Mouse (Mus musculus): ENCODE results near the gene Mccc1.

The Mccc1 gene

GRCm38 (mm10) chr3:35964928-35965327 is 35.5 kb downstream of the Mccc1 start:
- DNase-seq (ENCODE audit: low spot score in 2 of 2), result no peak

DNA sequence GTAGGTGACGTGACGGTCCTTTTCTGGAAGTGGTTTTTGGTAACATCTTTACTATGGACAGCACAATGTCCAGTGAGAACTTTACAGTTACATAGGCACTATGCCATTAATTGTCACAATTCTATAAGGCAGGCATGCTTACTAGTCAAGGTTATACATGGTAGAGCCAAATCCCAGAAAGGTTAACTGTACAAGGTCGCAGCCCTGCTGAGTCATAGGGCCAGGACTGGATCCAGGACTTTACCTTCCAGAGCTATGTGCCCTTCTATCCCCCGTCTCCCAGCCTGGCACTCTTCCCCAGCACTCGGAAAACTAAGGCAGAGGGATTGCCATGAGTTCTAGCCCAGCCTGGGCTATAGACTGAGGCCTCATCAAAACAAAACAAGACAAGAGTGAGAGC is 36.6 kb downstream of the Mccc1 start:
- DNase-seq (ENCODE audit: low spot score in 2 of 2), result no peak

- DNase-seq (ENCODE audit: low spot score in 2 of 2), result no peak
Observed at GRCm38 (mm10) chr3:35963401-35963800, 37.1 kb downstream of the Mccc1 start.

DNA sequence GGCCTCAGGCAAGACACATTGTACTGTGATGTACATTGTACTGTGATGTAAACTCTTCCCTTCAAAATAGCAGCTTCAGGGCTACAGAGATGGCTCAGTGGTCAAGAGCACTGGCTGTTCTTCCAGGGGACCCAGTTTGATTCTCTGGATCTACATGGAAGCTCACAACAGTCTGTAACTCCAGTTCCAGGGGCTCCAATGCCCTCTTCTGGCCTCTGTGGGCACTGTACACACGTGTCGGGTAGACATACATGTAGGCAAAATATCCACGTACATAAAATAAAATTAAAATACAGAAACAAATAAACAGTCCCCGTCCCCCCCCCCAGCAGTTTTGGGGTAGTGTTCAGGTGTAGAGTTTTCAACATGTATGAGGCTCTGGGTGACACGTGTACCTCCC is 37.5 kb downstream of the Mccc1 start:
- DNase-seq (ENCODE audit: low spot score in 2 of 2), result no peak

DNA sequence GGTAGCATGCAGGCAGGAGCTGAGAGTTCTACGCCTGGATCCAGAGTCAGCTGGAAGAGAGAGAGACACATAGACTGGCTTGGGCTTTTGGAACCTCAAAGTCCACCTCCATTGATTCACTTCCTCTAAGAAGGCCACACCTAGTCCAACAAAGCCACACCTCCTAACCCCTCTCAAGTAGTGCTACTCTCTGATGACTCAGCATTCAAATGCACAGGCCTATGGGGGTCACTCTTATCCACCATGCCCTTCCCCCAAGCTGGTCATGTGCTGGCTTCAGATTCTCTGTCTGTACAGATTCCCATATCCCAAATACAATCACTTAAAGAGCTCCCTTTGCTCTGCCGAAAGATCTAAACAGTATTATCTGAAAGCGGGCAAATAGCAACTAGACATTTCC is 43.2 kb downstream of the Mccc1 start:
- DNase-seq (ENCODE audit: low spot score in 2 of 2), result no peak

DNA sequence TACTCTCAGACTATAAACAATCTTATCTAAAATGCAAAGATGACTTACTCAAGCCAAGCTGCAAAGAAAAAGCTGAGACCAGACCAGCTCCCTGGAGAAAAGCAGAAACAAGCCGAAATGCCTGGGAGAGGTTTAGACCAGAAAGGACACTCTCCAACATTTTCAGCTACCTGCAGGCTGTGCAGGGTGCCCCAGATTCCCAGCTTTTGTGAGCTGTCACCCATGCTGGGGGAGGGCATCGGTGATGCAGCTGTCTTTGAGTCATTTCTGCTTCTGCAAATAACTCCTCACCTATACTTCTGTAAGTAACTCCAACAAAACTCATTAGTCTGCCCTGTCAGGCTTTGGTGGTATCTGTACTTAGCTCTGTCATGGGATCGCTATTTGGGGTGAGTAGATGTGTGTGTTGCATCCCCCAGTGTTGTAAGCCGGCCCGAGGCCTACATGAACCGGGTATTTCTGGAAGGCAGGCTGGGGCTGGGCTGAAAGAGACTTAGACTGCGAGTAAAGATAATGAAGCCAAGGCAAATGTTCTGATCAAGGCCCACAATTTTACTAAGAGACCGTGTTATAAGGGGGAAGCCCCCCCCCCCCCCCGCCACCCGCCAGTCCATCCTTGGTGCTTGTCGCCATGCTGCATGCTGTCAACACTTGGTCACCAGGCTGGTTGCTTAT is 45.4 kb downstream of the Mccc1 start:
- DNase-seq (ENCODE audit: low spot score in 2 of 2), result no peak

- DNase-seq (ENCODE audit: low spot score in 2 of 2), result no peak
Observed at GRCm38 (mm10) chr3:35953816-35954215, 46.7 kb downstream of the Mccc1 start.

GRCm38 (mm10) chr3:35953184-35953583 is 47.3 kb downstream of the Mccc1 start:
- DNase-seq (ENCODE audit: low spot score in 2 of 2), result no peak

- DNase-seq (ENCODE audit: low spot score in 2 of 2), result no peak
Observed at GRCm38 (mm10) chr3:35948197-35948596, 52.3 kb downstream of the Mccc1 start.

GRCm38 (mm10) chr3:35940520-35941135 is 59.9 kb downstream of the Mccc1 start:
- DNase-seq (ENCODE audit: low spot score in 2 of 2), result no peak

GRCm38 (mm10) chr3:35940047-35940446 is 60.4 kb downstream of the Mccc1 start:
- no peak for DNase-seq (ENCODE audit: low spot score in 2 of 2)

- DNase-seq (ENCODE audit: low spot score in 2 of 2), result no peak
Observed at GRCm38 (mm10) chr3:35937345-35937744, 63.1 kb downstream of the Mccc1 start, which contains the start of gene Dcun1d1. Gene Dcun1d1 (minus strand): TSS chr3:35937445.

GRCm38 (mm10) chr3:35933405-35933777 is 67.1 kb downstream of the Mccc1 start:
- peak in 1 of 2 experiments; percentile 23 for DNase-seq (ENCODE audit: low spot score in 2 of 2)

- peak; percentile 32 to 69 for DNase-seq (ENCODE audit: low spot score in 2 of 2)
Observed at GRCm38 (mm10) chr3:35932735-35933404, 67.6 kb downstream of the Mccc1 start.

- DNase-seq (ENCODE audit: low spot score in 2 of 2), result peak in 1 of 2 experiments; percentile 30
Observed at GRCm38 (mm10) chr3:35931896-35932727, 68.4 kb downstream of the Mccc1 start.

- DNase-seq (ENCODE audit: low spot score in 2 of 2), result no peak
Observed at GRCm38 (mm10) chr3:35931359-35931758, 69.1 kb downstream of the Mccc1 start.

DNA sequence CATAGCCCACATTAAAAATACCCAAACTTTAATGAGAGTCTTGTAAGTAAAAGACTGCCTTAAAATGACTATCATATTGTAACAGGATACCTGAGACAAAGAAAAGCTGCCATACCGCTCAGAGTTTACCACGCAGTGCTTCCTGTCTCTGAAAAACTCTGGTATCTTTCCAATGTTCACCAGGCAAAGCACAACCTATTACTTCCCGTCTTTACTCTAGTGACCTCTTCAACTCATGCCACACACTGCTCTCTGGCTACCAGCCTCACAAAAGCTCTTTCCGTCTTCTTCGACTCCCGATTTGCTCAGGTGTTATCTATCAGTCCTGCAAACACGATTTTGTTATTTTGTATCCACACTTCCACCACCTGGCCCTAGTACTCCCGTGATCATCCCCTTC is 70.6 kb downstream of the Mccc1 start:
- DNase-seq (ENCODE audit: low spot score in 2 of 2), result no peak

DNA sequence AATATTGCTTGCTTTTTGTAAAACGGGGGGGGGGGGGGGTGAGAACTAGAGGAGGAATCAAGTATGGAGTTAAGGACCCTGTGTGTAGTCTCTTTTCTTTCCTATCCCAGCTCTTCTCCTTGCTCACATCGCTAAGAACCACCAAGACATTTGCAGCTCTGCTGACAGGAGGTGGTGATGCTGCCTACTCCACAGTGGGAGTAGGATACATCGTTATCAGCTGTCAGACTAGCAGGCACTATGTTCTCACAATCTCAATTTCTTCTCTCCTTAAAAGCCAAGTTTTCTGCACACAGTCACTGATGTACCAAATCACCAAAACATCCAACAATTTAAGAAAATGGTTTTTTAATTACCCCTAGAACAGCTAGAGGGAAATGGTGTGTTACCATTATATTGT is 71.1 kb downstream of the Mccc1 start:
- no peak for DNase-seq (ENCODE audit: low spot score in 2 of 2)

DNA sequence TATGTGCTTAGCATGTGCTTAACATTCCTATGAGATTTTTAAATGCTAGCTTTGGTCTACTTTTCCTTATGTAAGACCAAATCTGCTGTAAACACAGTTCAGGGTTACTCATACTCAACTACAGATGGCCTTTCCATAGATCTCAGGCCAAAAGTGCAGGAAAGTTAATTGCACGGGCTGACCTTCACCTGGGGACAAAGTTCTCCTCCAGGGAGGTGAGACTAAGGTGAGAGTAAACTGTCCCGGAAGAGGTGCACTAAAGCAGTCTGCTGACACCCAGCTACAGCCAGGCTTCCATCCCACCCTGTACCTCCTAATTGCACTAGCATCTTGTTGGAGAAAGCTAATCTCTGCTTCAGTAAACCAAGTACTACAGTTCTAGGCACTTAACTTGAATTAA is 74.6 kb downstream of the Mccc1 start:
- DNase-seq (ENCODE audit: low spot score in 2 of 2), result no peak

GRCm38 (mm10) chr3:35924007-35924406 is 76.5 kb downstream of the Mccc1 start:
- DNase-seq (ENCODE audit: low spot score in 2 of 2), result no peak

GRCm38 (mm10) chr3:35923495-35923894 is 77.0 kb downstream of the Mccc1 start:
- no peak for DNase-seq (ENCODE audit: low spot score in 2 of 2)

DNA sequence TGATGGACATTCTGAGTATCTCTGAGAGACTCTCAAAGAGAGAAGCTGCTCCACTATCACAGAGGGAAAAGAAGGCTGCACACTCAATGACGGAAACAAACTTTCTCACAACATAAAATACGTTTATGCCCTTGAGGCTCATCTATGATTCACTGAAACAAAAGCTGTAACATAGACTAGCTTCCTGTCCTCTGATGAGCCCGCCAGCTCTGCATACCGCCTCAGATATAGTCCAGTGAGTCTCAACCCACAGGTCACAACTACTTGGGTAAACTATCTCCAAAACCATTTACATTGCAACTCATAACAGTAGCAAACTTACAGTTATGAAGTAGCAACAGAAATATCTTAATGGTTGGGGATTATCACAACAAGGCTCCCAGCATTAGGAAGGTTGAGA is 78.0 kb downstream of the Mccc1 start:
- DNase-seq (ENCODE audit: low spot score in 2 of 2), result no peak
